Mouse (Mus musculus): ENCODE results near the gene Cend1.

GRCm38 (mm10) chr7:141469352-141469751 is 40.1 kb upstream of the Cend1 start:
- TF ChIP-seq CTCF (IDR thresholded peaks at IDR 0.05) (no peak), EP300 (IDR thresholded peaks at IDR 0.05) (no peak)
